Mouse (Mus musculus): ENCODE measurements at regions not wholly inside any gene's neighbourhood (a gene's known extent, or its start where the extent isn't known, plus 50 kb on each side); places are given as distances from the start of the nearest gene placed in this dataset.
A peak's percentile ranks its signal among the peaks of the same experiment; 100 is the strongest.

DNA sequence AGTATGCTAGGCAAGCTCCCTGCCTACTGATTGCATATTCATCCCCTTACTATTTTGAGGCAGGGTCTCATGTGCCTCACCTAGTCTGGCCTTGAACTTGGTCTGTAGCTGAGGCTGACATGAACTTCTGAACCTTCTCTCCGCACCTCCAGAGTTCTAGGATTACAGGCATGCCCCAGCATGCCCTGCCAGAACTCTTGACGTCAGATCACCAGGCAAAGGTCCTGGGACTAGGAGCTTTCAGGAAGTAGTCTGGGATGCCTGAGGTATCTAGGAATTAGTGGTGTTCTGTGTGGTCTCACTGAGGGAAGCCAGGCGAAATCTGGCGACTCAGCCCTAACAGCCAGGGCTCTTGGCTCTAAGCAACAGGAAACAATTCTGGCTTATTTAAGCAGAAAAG lies 88.9 kb upstream of the Bcor start:
- DNase-seq (ENCODE audit: low spot score) (no peak), ATAC-seq (ENCODE audit: low FRiP score) (no peak)
- Histone ChIP-seq H3K27ac (ENCODE audit: low read depth, low read length) (no peak overlapping the region), H3K9me3 (ENCODE audit: low read length) (no peaks in the 10 kb centered on the region), H3K9ac (replicated peaks; ENCODE audit: low read length, poor library complexity, severe bottlenecking) (no peak overlapping the region), H3K27me3 (ENCODE audit: insufficient read depth, low read length) (no peaks in the 10 kb centered on the region), H3K4me2 (ENCODE audit: low read depth, low read length, poor library complexity, severe bottlenecking) (no peak overlapping the region), H3K36me3 (ENCODE audit: insufficient read depth, low read length) (no peaks in the 10 kb centered on the region), H3K4me3 (ENCODE audit: low read depth, low read length) (no peak overlapping the region), H3K4me1 (ENCODE audit: insufficient read depth, low read length) (no peaks in the 10 kb centered on the region)
- no peak for TF ChIP-seq CTCF (IDR thresholded peaks at IDR 0.05)
- WGBS = 69% methylated on average over 4 of the region's 4 CpGs

DNA sequence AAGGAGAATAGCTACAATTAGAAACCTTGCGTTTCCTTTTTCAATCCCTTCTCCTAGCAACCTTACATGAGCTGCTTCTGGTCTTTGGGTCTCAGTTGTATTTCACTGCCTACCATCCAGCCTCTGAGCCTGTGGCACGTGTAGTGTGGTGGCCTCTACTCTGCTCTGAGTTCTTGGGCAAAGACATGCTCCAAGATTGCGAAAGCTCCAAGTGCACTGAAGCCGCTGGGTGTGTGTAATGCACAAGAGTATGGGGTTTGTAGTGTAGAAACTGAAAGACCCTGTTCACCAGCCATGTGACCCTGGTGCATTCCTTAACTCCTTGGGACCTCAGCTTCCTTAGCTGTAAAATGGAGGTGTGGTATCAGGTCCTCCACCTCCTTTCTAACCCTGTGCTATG lies 89.8 kb upstream of the Bcor start:
- Histone ChIP-seq H3K9ac (replicated peaks; ENCODE audit: low read length, poor library complexity, severe bottlenecking) (no peak overlapping the region), H3K27me3 (ENCODE audit: insufficient read depth, low read length) (no peaks in the 10 kb centered on the region), H3K9me3 (ENCODE audit: low read length) (no peaks in the 10 kb centered on the region), H3K4me1 (ENCODE audit: insufficient read depth, low read length) (no peaks in the 10 kb centered on the region), H3K4me2 (ENCODE audit: low read depth, low read length, poor library complexity, severe bottlenecking) (no peak overlapping the region), H3K36me3 (ENCODE audit: insufficient read depth, low read length) (no peaks in the 10 kb centered on the region), H3K27ac (ENCODE audit: low read depth, low read length) (no peak overlapping the region), H3K4me3 (ENCODE audit: low read depth, low read length) (no peak overlapping the region)
- no peak for TF ChIP-seq CTCF (IDR thresholded peaks at IDR 0.05)
- ATAC-seq (ENCODE audit: low FRiP score) = no peak
- WGBS = 80% methylated on average over 4 of the region's 4 CpGs
- no peak for DNase-seq (ENCODE audit: low spot score)

DNA sequence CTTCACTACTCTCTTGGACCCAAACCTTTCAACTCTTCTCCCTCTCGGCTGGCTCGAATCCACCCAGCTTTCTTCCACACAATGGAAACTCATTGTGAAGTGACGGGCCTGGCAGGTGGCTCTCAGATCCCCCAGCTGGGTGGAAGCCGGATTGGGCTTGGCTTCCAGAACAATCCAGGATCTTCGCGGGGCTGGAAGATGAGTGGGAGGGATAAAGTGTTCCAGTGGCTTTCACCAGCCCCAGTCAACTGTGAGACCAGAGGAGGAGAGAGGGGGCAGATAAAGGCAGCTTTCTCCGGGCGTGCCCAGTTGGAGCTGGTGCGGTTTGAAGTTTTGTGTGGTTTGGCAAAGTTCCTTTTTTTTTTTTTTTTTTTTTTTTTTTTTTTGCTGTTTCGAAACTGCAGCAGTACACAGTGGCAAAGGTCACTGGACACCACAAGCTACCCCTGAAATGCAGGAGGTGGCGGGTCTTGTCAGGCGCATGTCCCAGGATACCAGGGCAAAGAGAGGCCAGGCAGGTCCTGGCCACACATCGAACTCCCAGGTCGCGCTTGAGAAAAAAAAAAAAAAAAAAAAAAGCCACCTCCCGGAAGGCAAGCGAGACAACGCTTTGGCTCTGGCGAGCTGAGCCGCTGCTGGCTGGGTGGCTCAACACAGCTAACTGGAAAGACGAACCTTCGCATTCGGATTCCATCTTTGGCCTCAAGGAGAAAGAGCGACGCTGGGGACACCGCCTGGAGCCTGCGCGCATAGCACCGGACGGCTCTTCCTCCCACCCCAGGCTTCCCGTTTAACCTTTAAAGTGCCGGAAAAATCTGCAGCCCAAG lies 91.9 kb upstream of the Bcor start:
- H3K4me3 ChIP-seq (ENCODE audit: low read depth, low read length) = peak overlapping the region; percentile 34
- peak; percentile 72 for ATAC-seq (ENCODE audit: low FRiP score)
- peak overlapping the region; percentile 58 for H3K4me2 ChIP-seq (ENCODE audit: low read depth, low read length, poor library complexity, severe bottlenecking)
- WGBS = 14% methylated on average over 30 of the region's 32 CpGs
- H3K27me3 ChIP-seq (ENCODE audit: insufficient read depth, low read length) = no peaks in the 10 kb centered on the region
- H3K9ac ChIP-seq (replicated peaks; ENCODE audit: low read length, poor library complexity, severe bottlenecking) = no peak overlapping the region
- no peaks in the 10 kb centered on the region for H3K36me3 ChIP-seq (ENCODE audit: insufficient read depth, low read length)
- peak; percentile 69 for TF ChIP-seq CTCF (IDR thresholded peaks at IDR 0.05)
- H3K9me3 ChIP-seq (ENCODE audit: low read length) = no peaks in the 10 kb centered on the region
- no peak overlapping the region for H3K27ac ChIP-seq (ENCODE audit: low read depth, low read length)
- no peaks in the 10 kb centered on the region for H3K4me1 ChIP-seq (ENCODE audit: insufficient read depth, low read length)
- DNase-seq (ENCODE audit: low spot score) = peak; percentile 82

DNA sequence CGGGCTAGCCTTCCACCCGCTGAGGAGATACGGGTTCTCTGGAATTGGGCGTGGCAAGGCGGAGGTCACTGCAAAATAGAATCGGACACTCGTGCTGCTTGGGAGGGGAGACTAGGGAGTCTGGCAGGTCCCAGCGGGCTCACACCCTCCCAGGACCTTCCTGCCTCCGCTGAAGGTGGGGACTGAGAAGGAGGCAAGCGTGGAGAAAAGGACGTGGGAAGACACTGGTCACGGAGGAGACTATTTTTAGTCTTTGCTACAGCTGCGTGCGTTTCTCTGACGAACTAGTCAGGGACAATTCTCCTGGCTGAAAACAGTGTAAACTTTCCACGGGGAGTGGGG lies 92.5 kb upstream of the Bcor start:
- no peaks in the 10 kb centered on the region for H3K36me3 ChIP-seq (ENCODE audit: insufficient read depth, low read length)
- no peak overlapping the region for H3K9ac ChIP-seq (replicated peaks; ENCODE audit: low read length, poor library complexity, severe bottlenecking)
- no peaks in the 10 kb centered on the region for H3K27me3 ChIP-seq (ENCODE audit: insufficient read depth, low read length)
- TF ChIP-seq CTCF (IDR thresholded peaks at IDR 0.05) = no peak
- DNase-seq (ENCODE audit: low spot score) (no peak), ATAC-seq (ENCODE audit: low FRiP score) (no peak)
- 11% methylated on average over 16 of the region's 16 CpGs for WGBS
- no peak overlapping the region for H3K27ac ChIP-seq (ENCODE audit: low read depth, low read length)
- H3K9me3 ChIP-seq (ENCODE audit: low read length) = no peaks in the 10 kb centered on the region
- H3K4me3 ChIP-seq (ENCODE audit: low read depth, low read length) = peak overlapping the region; percentile 34
- no peaks in the 10 kb centered on the region for H3K4me1 ChIP-seq (ENCODE audit: insufficient read depth, low read length)
- H3K4me2 ChIP-seq (ENCODE audit: low read depth, low read length, poor library complexity, severe bottlenecking) = peak overlapping the region; percentile 58

DNA sequence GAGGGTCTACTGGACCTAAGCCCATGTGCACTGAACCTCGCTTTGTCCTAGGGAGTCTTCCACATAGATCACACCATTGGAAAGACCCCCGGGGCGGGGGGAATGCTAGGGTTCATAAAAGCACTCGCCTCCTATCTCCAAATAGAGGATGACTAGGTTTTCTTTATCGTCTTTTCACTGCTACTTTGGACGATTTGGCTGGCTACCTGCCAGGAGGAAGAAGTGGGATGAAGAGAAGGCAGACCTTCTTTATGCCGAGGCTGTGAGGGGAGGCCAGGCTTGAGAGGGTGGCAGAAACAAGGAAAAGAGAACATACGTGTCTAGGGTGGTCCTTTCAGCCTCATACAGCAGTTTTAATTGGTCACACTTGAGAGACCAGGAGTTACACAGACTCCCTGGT lies 96.6 kb upstream of the Bcor start:
- Histone ChIP-seq H3K9ac (replicated peaks; ENCODE audit: low read length, poor library complexity, severe bottlenecking) (no peak overlapping the region), H3K9me3 (ENCODE audit: low read length) (no peaks in the 10 kb centered on the region), H3K27ac (ENCODE audit: low read depth, low read length) (no peak overlapping the region), H3K4me1 (ENCODE audit: insufficient read depth, low read length) (no peaks in the 10 kb centered on the region), H3K36me3 (ENCODE audit: insufficient read depth, low read length) (no peaks in the 10 kb centered on the region), H3K4me3 (ENCODE audit: low read depth, low read length) (no peak overlapping the region), H3K27me3 (ENCODE audit: insufficient read depth, low read length) (no peaks in the 10 kb centered on the region), H3K4me2 (ENCODE audit: low read depth, low read length, poor library complexity, severe bottlenecking) (no peak overlapping the region)
- ATAC-seq (ENCODE audit: low FRiP score) (no peak), DNase-seq (ENCODE audit: low spot score) (no peak)
- WGBS = 72% methylated on average over 8 of the region's 8 CpGs
- no peak for TF ChIP-seq CTCF (IDR thresholded peaks at IDR 0.05)

DNA sequence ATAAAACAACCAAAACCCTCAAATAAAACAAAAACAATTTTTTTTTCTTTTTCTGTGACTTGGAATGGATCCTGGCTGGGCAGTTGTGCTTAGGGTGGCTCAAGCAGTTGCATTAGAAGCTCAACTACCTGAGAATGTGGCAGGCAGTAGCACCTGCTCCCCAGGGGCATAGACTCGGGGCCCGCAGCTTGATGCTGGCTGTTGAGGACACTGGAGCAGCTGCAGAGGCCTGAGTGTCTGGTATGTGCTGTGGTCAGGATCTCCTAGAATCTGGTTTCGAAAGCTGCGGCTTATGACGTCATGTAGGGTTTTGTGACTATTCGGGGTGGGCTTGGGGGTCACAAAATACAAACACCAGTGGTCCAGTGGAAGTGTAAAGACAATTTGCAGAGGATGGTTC lies 103.7 kb upstream of the Bcor start:
- H3K36me3 ChIP-seq (ENCODE audit: insufficient read depth, low read length) = no peaks in the 10 kb centered on the region
- no peak overlapping the region for H3K4me3 ChIP-seq (ENCODE audit: low read depth, low read length)
- H3K27me3 ChIP-seq (ENCODE audit: insufficient read depth, low read length) = no peaks in the 10 kb centered on the region
- 73% methylated on average over 6 of the region's 6 CpGs for WGBS
- H3K9me3 ChIP-seq (ENCODE audit: low read length) = no peaks in the 10 kb centered on the region
- TF ChIP-seq CTCF (IDR thresholded peaks at IDR 0.05) = no peak
- H3K4me2 ChIP-seq (ENCODE audit: low read depth, low read length, poor library complexity, severe bottlenecking) = no peak overlapping the region
- DNase-seq (ENCODE audit: low spot score) (no peak), ATAC-seq (ENCODE audit: low FRiP score) (no peak)
- H3K27ac ChIP-seq (ENCODE audit: low read depth, low read length) = no peak overlapping the region
- H3K4me1 ChIP-seq (ENCODE audit: insufficient read depth, low read length) = no peaks in the 10 kb centered on the region
- H3K9ac ChIP-seq (replicated peaks; ENCODE audit: low read length, poor library complexity, severe bottlenecking) = no peak overlapping the region

Measured in midbrain, postnatal 0 days (tissue).